Mouse (Mus musculus): ENCODE data around the gene Myo10.
A peak's percentile ranks its signal among the peaks of the same experiment; 100 is the strongest.

Gene Myo10

GRCm38 (mm10) chr15:25622200-25622866, at the start of gene Myo10:
Gene Myo10, plus strand, starts transcription at chr15:25622525.
- DNase-seq (ENCODE audit: low read depth, low spot score) = peak; percentile 97

GRCm38 (mm10) chr15:25573113-25573512, 49.2 kb upstream of the Myo10 start:
- no peak for DNase-seq (ENCODE audit: low read depth, low spot score)

GRCm38 (mm10) chr15:25573876-25574601, 48.3 kb upstream of the Myo10 start:
- DNase-seq (ENCODE audit: low read depth, low spot score) = no peak

- DNase-seq (ENCODE audit: low read depth, low spot score) = peak; percentile 97
Measured at GRCm38 (mm10) chr15:25577327-25578051, 44.8 kb upstream of the Myo10 start.

GRCm38 (mm10) chr15:25578369-25578768, 44.0 kb upstream of the Myo10 start:
- DNase-seq (ENCODE audit: low read depth, low spot score) = peak; percentile 47

GRCm38 (mm10) chr15:25580731-25581130, 41.6 kb upstream of the Myo10 start:
- no peak for DNase-seq (ENCODE audit: low read depth, low spot score)

- DNase-seq (ENCODE audit: low read depth, low spot score) = no peak
Measured at GRCm38 (mm10) chr15:25582055-25582454, 40.3 kb upstream of the Myo10 start.

GRCm38 (mm10) chr15:25583361-25583760, 39.0 kb upstream of the Myo10 start:
- no peak for DNase-seq (ENCODE audit: low read depth, low spot score)

GRCm38 (mm10) chr15:25586828-25587227, 35.5 kb upstream of the Myo10 start:
- no peak for DNase-seq (ENCODE audit: low read depth, low spot score)

GRCm38 (mm10) chr15:25587943-25588342, 34.4 kb upstream of the Myo10 start:
- no peak for DNase-seq (ENCODE audit: low read depth, low spot score)

- no peak for DNase-seq (ENCODE audit: low read depth, low spot score)
Measured at GRCm38 (mm10) chr15:25589318-25589902, 32.9 kb upstream of the Myo10 start.

GRCm38 (mm10) chr15:25589916-25590315, 32.4 kb upstream of the Myo10 start:
- DNase-seq (ENCODE audit: low read depth, low spot score) = peak; percentile 50

- no peak for DNase-seq (ENCODE audit: low read depth, low spot score)
Measured at GRCm38 (mm10) chr15:25590891-25591290, 31.4 kb upstream of the Myo10 start.

GRCm38 (mm10) chr15:25591964-25592363, 30.4 kb upstream of the Myo10 start:
- peak; percentile 16 for DNase-seq (ENCODE audit: low read depth, low spot score)

- no peak for DNase-seq (ENCODE audit: low read depth, low spot score)
Measured at GRCm38 (mm10) chr15:25593469-25594150, 28.7 kb upstream of the Myo10 start.

GRCm38 (mm10) chr15:25598313-25598712, 24.0 kb upstream of the Myo10 start:
- DNase-seq (ENCODE audit: low read depth, low spot score) = no peak

- DNase-seq (ENCODE audit: low read depth, low spot score) = no peak
Measured at GRCm38 (mm10) chr15:25602306-25602705, 20.0 kb upstream of the Myo10 start.

- DNase-seq (ENCODE audit: low read depth, low spot score) = no peak
Measured at GRCm38 (mm10) chr15:25603286-25603685, 19.0 kb upstream of the Myo10 start.

- no peak for DNase-seq (ENCODE audit: low read depth, low spot score)
Measured at GRCm38 (mm10) chr15:25604231-25604630, 18.1 kb upstream of the Myo10 start.

GRCm38 (mm10) chr15:25605376-25605775, 16.9 kb upstream of the Myo10 start:
- DNase-seq (ENCODE audit: low read depth, low spot score) = no peak

- no peak for DNase-seq (ENCODE audit: low read depth, low spot score)
Measured at GRCm38 (mm10) chr15:25608742-25609141, 13.6 kb upstream of the Myo10 start.

- DNase-seq (ENCODE audit: low read depth, low spot score) = no peak
Measured at GRCm38 (mm10) chr15:25609253-25609652, 13.1 kb upstream of the Myo10 start.
